Mouse (Mus musculus): ENCODE measurements at regions not wholly inside any gene's neighbourhood (a gene's known extent, or its start where the extent isn't known, plus 50 kb on each side); places are given as distances from the start of the nearest gene placed in this dataset.

DNA sequence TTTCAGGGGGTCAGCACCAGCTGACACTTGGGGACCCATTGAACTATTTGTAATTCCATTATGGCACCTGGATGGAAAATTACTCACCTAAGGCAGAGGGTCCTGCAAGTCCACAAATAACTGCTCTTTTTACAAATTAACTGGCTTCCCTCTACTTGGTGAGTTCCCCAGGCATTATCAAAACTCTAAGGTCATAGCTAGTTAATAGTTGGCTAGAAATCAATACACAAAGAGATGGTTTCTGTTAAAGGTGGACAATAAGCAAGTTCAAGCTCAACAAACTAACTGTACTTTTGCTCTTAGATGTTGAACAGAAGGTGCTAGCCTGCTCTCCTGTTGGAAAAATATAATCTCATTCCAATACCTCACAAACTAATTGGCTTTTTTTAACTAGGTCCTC lies 138.7 kb upstream of the Lpp start:
- DNase-seq, result no peak

DNA sequence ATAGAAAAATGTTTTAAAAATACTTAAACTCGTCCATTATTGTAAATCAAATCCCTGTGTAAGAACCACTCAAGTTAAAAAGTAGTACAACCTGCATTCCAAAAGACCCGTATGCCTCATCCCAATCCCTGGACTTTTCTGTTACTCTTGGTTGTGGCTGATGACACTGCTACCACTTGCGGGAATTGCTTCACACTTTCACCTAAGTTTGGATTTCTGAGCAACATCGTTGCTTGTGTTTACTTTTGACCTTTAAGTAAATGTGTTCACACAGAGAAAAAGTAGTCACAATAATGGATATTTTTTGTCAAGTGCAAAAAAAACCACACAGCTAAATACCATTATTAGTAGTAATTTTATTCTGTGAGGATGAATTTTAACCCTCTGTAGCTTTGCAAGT lies 139.2 kb upstream of the Lpp start:
- no peak for DNase-seq

DNA sequence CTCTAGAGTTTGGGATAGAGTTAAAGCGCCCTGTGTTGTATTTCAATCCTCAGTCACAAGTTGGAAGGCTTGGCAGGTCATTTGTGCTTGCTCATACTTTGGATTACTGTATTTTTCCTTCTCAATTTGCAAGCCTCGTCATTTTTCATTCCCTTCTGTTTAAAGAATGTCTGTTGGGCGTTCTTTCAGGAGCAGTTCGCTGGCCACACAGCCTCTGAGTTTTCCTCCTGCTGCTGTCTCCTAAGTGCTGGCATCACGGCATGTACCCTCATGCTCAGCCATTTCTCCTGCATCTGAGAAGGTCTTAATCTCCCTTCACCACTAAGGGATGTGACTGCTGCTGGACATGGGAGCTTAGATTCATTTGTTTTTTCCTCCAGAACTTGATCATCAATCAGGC lies 146.0 kb upstream of the Lpp start:
- DNase-seq, result no peak

DNA sequence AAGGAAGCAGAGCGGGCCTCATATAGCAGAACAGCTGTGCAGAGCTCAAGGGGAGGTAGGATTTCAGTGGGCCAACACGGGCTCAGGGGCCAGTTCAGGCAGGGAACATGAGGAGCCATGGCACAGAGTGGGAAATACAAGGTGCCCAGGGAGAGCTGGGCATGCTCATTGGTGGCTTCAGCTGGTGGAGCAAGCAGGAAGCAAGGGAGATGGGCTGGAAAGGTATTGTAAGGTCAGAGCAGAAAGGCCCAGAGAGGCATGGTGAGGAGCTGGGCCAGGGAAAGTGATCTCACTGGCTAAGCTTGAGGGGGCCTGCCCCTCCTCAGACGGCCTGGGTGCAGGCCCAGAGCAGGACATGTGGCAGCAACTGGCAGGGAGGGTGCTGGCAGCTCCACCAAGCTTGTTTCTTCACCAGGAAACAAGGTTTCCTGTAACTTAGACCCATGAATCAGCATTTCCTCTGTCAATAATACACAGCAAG lies 155.2 kb upstream of the Lpp start:
- peak; percentile 37 for DNase-seq

DNA sequence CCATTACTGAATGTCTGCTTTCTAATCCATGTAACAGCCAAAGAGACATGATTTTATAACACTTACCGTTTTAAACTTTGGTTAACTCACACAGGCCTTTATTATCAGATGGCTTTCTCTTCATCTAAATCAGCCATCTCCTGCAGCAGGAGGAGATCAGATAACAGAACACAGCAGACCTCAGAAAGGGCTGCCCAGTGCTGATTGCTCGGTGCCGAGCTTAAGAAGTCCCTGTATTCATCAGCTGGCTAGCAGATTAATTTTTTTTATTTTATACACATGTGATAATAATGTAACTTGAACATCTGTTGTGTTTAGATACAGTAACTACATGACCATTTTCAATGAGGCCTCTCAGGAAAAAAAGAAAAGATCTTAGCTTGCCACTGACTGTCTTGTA lies 155.9 kb upstream of the Lpp start:
- DNase-seq, result no peak

DNA sequence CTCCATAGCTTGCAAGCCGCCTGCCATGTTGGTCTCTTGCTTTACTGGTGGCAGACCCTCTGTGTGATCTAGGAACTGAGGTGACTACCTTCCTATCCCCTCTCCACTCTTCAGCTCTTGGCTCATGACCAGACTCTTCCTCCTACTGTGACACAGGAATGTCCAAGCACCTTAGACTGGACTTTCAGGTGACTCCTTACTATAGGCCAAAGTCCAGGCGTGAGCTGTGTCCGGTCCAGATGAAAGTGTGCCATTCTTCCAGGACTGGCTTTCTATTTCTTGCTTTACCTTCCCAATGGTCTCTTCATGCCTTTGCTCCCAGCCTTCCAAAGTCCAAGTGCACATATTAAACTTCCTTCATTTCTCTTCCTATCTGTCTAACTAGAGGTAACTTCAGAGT lies 156.3 kb upstream of the Lpp start:
- DNase-seq, result no peak

DNA sequence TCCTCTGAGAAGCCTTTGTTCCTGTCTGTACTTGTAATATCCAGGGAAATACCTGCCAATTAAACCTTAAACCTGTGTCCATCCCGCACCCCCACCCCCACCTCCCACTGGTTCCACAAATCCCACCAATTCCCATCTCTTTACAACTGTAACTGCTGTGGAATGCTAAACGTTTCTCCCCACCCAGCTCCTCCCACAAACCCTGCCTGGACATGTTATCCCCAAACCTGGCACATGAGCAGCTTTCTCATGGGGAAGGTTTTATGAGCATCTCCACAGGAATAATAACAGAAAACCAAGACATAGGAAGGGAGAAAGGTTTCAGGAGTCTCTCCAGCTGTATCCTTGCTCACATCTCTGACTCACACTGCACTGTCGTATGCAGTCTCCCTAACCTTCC lies 156.8 kb upstream of the Lpp start:
- DNase-seq, result no peak

DNA sequence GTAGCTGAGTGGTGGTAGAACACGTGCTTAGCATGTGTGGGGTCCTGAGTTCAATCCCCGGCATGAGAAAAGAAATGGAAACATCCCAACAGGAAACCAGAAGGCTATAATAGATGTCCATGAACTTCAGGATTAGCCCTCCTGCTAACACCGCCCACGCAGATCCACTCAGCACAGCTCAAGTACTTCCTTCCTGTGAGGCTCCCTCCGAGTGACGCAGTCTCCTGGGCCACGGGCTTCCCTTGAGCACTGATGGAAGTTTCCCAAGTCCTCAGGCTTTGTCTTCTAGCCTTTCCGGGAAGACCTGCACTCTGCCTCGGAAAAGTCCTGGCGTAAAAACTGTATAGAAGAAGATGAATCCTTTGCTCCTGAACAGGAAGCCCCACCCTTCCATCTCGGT lies 158.5 kb upstream of the Lpp start:
- no peak for DNase-seq

DNA sequence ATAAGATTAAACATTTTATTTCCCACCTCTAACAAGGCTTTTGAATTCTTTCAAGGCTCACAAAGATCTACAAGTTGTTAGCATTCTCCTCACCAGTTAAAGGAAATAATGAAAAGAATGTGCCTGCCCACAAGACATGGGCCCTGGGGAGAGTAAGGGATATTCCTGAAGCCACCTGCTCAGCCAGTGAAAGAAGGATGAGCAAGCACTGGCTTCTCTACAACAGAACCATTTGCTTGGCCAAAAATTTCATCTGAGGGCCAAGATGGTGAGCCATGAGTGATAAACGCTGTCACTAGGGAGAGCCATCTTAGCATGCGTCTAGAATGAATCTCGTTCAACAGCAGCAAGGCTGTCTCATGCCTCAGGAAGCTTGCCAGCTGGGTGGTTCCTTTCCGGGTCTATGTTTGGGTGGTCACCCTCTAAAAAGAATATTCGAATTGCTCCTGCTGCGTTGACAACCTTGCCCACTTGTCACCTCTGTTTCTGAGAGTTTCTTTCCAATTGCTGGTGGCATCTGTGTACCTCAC lies 161.2 kb upstream of the Lpp start:
- no peak for DNase-seq

DNA sequence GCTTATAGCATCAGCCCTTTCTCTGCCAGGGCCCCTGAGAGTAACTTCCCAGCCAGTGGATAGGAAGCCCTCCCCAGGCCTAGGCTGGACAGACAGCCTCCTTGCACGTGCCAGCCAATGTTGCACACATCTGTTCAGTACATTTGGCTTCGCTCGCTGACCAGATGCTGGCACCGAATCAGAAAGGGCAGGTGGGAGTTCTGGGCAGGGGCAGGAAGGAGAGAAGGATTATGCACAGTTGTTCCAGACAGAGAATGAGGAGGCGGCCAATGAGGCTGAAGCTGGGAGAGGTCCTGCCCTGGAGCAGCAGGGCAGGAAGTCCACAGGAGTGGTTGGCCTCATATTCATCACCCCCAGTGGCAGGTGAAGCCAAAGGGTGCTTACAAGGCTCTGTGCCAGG lies 161.8 kb upstream of the Lpp start:
- no peak for DNase-seq

DNA sequence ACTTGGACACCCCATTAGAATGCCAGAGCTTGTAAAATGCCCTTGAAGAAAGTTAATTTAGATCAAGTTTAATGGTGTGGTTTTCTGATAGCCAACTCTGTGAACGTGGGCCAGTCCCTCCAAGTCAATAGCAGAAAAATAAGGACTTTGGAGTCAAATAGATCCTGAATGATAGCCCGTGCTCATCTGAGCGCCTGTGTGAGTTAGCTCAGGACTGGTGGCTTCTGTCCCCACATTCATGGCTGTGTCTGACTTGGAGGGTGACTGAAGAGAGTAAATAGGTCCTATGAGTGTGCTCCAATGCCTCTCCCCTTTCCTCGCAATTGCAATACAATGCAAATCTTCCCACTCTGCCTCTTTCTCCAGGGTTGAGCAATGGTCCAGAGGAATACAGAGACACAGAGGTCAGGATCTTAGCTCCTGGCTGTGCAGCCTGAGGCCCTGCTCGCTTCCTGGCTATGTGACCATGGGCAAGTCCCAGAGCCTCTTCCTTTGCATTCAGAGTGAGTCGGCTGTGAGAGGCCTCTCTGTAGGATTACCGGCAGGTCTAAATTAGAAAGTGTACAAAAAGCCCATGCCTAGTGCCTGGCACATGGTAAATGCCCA lies 164.2 kb upstream of the Lpp start:
- no peak for DNase-seq

DNA sequence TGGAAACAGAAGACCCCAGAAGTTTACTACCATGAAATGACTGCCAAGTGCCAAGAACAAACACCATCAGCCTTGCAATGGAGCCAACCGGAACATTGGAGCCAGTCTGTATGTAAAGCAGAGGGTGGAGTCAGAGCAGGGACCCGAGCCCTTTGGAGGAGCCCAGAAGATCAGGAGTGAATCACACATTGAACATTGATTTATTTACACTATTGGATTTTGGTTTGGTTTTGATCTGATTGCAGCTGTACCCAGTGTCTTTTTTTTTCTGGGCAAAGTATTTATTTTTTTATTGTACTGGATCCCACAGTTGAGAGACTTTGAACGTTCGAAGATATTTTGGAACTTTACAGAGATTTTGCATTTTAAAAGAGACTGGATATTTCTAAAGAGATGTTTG lies 167.4 kb upstream of the Lpp start:
- no peak for DNase-seq

DNA sequence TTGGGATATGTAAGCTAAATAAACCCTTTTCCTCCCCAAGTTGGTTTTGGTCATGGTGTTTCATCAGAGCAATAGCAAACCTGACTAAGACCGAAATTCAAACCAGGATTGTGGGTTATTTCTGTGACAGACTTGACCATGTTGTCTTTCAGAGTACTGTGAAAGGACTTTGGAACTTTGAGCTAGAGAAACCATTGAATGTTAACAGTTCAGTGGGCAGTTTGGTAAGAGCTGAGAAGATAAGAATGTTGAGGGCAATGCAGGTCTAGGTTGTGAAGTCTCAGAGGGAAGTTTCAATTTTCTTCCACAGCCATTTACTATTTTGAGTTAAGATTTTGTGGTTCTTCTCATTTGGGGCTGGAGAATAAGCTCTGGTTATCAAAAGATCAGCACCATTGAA lies 168.2 kb upstream of the Lpp start:
- DNase-seq, result no peak

DNA sequence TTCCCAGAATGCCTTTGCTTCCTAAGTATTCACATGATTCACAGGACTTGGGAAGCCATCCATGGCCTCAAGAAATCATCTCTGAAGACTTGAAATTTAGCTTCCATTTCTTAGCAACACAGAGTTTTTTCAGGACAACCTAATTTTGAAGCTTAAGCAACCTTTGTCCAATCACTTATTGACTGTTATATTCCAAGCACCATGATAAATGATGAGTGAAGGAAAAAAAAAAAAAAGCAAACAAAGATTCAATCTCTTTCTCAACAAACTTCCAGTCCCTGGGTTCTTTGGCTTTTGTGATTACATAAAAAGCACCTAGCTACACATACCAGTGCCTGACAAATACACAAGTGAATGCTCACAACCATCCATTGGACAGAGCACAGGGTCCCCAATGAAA lies 169.4 kb upstream of the Lpp start:
- DNase-seq, result no peak

DNA sequence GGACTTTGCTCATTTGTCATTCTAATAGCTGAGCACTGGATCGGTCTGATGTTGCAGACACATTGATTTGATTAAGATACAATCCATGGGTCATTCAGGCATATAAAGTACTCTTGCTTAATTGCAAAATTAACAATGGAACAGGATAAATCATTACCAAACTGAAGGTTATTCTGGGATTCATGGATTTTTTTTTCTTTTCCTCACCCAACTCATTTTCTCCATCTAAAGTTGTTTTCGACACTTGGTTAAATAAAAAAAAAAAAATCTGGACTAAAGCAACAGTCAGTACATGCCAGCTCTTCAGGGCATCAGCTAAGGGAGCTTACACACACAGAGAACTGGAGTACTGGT lies 169.8 kb upstream of the Lpp start:
- no peak for DNase-seq

DNA sequence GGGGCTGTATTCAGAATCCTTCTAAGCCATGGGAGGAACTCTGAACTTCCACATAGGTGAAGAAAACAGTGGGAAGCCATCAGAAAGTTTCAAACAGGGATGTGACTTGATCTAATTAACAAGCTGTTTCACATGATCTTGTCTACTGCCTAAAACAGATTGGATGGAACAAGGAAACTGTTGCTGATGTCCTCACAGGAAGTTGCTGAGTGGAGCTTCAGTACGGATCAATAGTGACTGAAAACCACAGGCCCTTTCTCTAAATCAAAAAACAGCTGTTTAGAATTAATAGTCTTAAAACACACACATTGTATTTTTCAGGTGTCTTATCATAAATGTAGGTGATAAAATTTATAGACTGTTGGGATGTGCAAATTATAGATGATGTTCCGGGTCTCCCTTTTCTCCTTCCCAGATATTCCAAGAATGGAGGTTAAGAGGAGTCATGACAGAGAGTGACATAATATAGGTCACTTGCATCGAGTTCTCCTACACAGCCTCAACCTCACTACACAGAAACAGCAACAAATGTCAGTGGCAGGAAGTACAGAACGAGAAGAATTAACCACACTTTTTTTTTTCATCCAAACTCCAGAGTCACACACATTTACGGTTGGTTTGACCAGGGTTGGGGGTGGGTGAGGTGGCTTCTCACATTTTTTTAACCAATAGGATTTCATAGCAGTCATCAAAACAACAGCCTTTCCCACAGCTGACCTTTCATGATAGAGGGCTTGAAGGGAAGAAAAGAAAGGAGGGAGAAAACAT lies 170.4 kb upstream of the Lpp start:
- no peak for DNase-seq

DNA sequence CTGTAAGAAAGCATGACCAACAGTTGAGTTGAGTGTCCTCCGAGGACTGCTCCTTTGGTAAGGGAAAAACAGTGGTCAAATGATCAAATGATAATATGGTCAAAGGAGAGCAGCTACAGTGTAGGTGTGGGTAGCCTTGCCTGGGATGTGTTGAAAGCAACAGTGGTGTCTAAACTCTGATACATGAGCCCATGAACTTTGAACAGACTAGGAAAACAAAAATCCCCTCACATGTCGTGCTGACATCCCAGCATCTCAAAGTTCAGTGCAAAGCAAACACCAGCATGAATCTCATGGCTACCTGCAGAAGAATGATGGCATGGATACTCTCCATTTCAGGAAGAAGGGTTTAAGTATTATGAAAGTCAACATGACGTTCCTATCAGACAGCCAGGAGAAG lies 171.3 kb upstream of the Lpp start:
- no peak for DNase-seq

DNA sequence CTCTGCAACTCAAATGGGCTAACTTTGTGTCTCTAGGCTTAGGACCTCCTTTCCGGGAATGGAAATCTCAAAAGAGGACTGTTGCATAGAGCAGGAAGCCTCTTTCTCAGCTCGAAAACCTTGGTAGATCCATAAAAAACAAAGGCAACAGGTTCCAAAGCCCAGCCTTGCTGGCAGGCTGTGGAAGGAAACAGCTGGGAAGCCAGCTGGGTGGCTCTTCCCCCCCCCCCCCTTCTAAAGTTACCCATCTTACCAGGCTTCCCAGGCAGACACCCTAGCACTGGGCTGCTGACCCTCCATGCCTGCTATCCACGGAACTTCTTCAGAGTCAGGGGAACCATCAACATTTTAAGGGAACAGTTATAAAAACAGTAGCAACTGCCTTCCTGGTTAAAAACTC lies 172.7 kb upstream of the Lpp start:
- no peak for DNase-seq

DNA sequence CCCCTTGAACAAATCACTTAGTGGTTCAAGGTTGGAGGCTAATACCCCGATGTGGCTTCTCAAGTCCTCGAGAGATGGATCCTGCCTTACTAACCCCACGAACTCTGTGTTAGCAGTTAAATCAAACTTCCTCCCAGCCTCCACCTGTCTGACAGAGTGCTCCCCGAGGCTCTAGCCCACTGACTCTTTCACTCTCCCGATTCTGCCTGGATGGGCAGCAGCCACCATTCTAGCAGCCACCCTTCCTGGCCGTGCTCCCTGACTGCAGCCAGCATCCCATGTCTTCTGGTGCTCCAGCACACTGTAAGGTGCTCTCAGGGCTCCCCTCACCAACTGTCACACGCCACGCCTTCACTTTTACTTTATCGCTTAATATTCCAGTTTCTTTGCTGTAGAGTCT lies 173.6 kb upstream of the Lpp start:
- DNase-seq, result no peak

DNA sequence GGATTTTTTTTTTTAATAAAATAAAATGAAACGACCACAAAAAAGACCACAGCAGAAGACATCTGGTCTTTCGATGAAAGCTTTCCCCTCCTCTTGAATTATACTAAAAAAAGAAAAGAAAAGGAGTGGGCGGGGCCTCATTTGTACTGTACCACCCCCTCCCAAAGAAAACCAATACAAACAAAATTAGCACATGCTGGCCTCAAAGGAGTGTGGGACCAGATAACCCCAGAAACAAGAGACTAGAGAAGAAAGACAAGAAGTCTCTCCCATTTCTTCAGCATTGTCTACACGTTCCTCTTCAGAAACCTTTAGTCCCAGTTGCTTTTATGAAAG lies 174.5 kb upstream of the Lpp start:
- DNase-seq, result no peak

DNA sequence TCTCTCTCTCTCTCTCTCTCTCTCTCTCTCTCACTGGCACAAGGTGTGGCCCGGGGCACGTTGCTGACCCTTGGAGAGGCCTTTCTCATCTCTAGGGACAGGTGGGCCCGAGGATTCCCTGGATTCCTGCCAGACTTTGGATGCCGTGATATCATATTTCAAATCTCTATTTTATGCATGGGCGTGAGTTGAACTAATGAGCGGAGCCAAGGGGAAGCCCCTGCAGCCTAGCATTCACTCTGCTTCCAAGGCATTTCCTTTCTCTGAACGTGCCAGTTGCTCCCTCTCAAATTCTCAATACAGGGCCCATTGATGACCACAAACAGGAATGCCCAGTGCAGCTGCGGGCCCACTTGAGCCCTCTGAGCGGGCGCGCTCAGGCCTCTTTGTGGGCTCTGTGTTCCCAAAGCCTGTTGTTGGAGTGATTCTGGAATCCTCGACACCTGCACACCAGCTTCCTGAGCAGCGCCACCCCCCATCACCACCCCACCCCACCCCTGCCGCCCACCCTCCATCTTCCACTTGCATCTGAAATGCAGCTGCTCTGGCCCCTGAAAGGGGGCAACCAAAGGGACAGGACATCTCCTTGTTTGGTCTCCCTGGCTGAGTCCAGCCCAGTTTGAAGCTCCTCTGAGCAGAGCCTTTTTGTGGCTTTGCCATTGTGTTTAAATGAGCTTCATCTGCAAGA lies 175.0 kb upstream of the Lpp start:
- no peak for DNase-seq

DNA sequence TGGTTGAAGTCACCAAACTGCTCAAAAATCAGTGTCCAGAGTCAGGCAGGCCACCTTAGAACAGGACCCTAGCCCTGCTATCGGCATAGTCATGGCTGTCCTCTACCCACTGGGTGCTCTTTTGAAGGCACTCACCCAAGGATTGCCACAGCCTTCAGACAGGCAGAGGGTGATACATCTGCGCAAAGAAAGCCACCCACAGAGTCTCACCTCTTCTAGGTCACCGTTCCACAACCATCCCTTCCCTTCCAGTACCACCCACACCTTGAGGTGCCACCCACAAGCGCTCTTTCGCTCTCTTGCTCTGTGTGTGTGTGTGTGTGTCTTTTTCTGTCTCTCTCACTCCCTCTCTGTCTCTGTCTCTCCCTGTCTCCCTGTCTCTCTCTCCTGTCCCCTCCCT lies 176.5 kb upstream of the Lpp start:
- no peak for DNase-seq

DNA sequence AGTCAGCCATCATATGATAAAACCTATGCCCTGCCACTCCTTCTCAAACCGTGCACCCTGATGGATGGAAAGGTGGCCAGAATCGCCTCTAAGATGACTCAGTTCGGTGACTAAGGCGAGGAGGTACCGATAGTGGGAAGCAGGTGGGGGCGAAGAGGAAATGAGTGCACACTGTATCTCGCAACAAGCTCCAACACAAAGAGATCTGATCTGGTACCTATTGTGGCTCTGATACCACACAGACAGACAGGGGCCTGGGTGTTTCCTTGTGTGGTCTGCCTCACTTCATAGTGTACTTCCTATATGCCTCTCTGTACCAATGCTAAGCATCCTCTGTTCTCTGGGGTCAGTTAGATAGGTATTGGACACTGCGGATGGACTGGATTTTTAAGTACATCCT lies 178.0 kb upstream of the Lpp start:
- no peak for DNase-seq

DNA sequence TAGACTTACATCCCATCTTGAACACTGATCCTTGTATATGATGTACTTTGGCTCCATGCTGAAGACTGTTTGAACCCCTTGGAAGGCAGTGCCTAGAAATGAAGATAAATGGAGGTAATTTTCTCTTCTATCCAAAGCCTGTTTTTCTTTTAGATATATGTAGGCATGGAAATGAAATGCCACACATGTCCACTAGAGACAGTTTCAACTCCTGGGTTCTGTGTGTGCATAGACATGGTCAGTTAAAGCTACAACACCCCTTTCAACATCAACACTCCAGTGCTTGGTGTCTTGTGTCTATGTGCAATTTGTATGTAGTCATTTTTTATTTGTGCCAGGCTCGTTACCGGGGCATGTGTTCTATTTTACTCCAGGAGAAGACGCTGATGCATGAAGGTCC lies 179.7 kb upstream of the Lpp start:
- no peak for DNase-seq

DNA sequence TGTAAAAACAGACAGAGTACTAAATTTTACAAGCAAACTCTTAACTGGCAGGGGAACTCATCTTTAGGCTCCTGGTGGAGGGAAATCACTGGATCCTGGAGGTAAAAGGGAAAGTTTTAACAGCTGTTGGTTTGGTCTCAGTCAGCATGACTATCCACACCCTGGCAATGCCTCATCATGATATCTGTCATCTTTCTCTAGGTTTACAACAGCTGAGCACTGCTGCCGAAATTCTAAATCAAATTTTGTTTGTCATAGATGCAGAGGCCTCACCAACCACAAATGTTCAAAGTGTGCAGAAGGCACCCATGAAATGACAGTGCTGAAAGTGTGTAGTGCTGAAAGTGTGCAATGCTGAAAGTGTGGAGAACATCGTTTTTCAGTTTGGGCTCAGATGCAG lies 180.6 kb upstream of the Lpp start:
- no peak for DNase-seq

All from lung, postnatal 14 days (tissue).